Mouse (Mus musculus) retina, embryonic 14.5 days (tissue): ENCODE data around the gene Auts2.

ENCODE experiments used
- DNase-seq: peaks from one replicate; pipeline ENCODE4 v3.0.0-alpha.2; 2015; ENCODE audit warnings: low spot score

Auts2 gene

GRCm38 (mm10) chr5:132088585-132088984, 454.6 kb downstream of the Auts2 start:
- peak; percentile 36 for DNase-seq

GRCm38 (mm10) chr5:132083753-132084326, 459.3 kb downstream of the Auts2 start:
- no peak for DNase-seq

- DNase-seq, result no peak
Observed at GRCm38 (mm10) chr5:132075942-132076341, 467.2 kb downstream of the Auts2 start.

GRCm38 (mm10) chr5:132074724-132075374, 468.3 kb downstream of the Auts2 start:
- DNase-seq, result peak; percentile 43

GRCm38 (mm10) chr5:132074360-132074723, 468.8 kb downstream of the Auts2 start:
- DNase-seq, result peak; percentile 65

GRCm38 (mm10) chr5:132073677-132074359, 469.3 kb downstream of the Auts2 start:
- peak; percentile 15 for DNase-seq

GRCm38 (mm10) chr5:132072356-132072755, 470.8 kb downstream of the Auts2 start:
- DNase-seq, result no peak

GRCm38 (mm10) chr5:132067750-132068739, 475.1 kb downstream of the Auts2 start:
- no peak for DNase-seq

GRCm38 (mm10) chr5:132060116-132060515, 483.0 kb downstream of the Auts2 start:
- DNase-seq, result no peak

- DNase-seq, result no peak
Observed at GRCm38 (mm10) chr5:132052637-132053036, 490.5 kb downstream of the Auts2 start.

GRCm38 (mm10) chr5:132039584-132039983, 503.6 kb downstream of the Auts2 start:
- DNase-seq, result no peak

GRCm38 (mm10) chr5:132033491-132034350, 509.4 kb downstream of the Auts2 start:
- DNase-seq, result peak; percentile 81

GRCm38 (mm10) chr5:132030941-132031531, 512.1 kb downstream of the Auts2 start:
- DNase-seq, result peak; percentile 60

- no peak for DNase-seq
Observed at GRCm38 (mm10) chr5:132029638-132030037, 513.5 kb downstream of the Auts2 start.

GRCm38 (mm10) chr5:132029038-132029437, 514.1 kb downstream of the Auts2 start:
- no peak for DNase-seq

- DNase-seq, result no peak
Observed at GRCm38 (mm10) chr5:132027859-132028498, 515.2 kb downstream of the Auts2 start.

- DNase-seq, result no peak
Observed at GRCm38 (mm10) chr5:132013296-132013695, 529.8 kb downstream of the Auts2 start.

GRCm38 (mm10) chr5:132011795-132012194, 531.3 kb downstream of the Auts2 start:
- peak; percentile 24 for DNase-seq

- peak; percentile 11 for DNase-seq
Observed at GRCm38 (mm10) chr5:132008703-132009222, 534.4 kb downstream of the Auts2 start.

- peak; percentile 83 for DNase-seq
Observed at GRCm38 (mm10) chr5:132007907-132008306, 535.2 kb downstream of the Auts2 start.
